In genomic region chr11:61745781-61746180, GRCm38 (mm10) we compare ENCODE assay signal across 25 mouse cellular contexts. TPM values are rescaled to one million over a fixed set of nuclear protein-coding genes. Genes with fewer than 3 reads are reported as not detected.
"Had no signal": no experiment of that assay in that cellular context is flagged by ENCODE, and none has a peak within 500 bp of the region (broad histone marks: within the 10 kb centered on the region; RNA-seq: fewer than 3 reads in every experiment).

No protein-coding gene starts in this region.

- H3K27me3 ChIP-seq: kidney, embryonic 15.5 days; limb, embryonic 13.5 days; liver, embryonic 12.5 days; liver, embryonic 15.5 days; lung, embryonic 15.5 days; megakaryocyte, embryonic 14.5 days; midbrain, embryonic 13.5 days; neural tube, embryonic 13.5 days had no signal

- H3K27ac ChIP-seq: kidney, embryonic 15.5 days; limb, embryonic 10.5 days; limb, embryonic 13.5 days; liver, embryonic 12.5 days; liver, embryonic 15.5 days; lung, embryonic 15.5 days; midbrain, embryonic 10.5 days; midbrain, embryonic 13.5 days; neural tube, embryonic 13.5 days had no signal

- H3K4me3 ChIP-seq: kidney, embryonic 15.5 days; limb, embryonic 10.5 days; limb, embryonic 13.5 days; liver, embryonic 12.5 days; liver, embryonic 15.5 days; lung, embryonic 15.5 days; megakaryocyte, embryonic 14.5 days; midbrain, embryonic 10.5 days; midbrain, embryonic 13.5 days; myocyte; neural tube, embryonic 13.5 days had no signal

- H3K4me1 ChIP-seq: kidney, embryonic 15.5 days; limb, embryonic 10.5 days; limb, embryonic 13.5 days; liver, embryonic 12.5 days; liver, embryonic 15.5 days; lung, embryonic 15.5 days; midbrain, embryonic 10.5 days; midbrain, embryonic 13.5 days; neural tube, embryonic 13.5 days had no signal

- DNase-seq: kidney, postnatal 14 days; liver; lung, adult 18-20 months; lung, postnatal 10 days; lung, postnatal 36 days; retina, postnatal 1 day; right cerebral cortex, postnatal 25 days; spleen, adult 18-20 months; thymus, adult 18-20 months; thymus, postnatal 36 days had no signal

RNA-seq across cellular contexts. Expression of gene Slc5a10, which starts 25.2 kb away (rescaled TPM):
- total RNA-seq: monocyte, adult 5-6 weeks; neutrophil, adult 5-6 weeks had no signal
- polyA plus RNA-seq: liver, embryonic 12.5 days; liver, embryonic 15.5 days; lung, embryonic 15.5 days; midbrain, embryonic 10.5 days; midbrain, embryonic 16.5 days; neural tube, embryonic 13.5 days; stomach, embryonic 16.5 days had no signal
